Comparison of ENCODE assay signal across 8 mouse cellular contexts in genomic region chr10:94992127-94992526, GRCm38 (mm10). TPM values are rescaled to one million over a fixed set of nuclear protein-coding genes. Genes with fewer than 3 reads are reported as not detected.
A peak's percentile ranks its signal among the peaks of the same experiment; 100 is the strongest.
DNase-seq lines count a peak whose midpoint lies in the region; ATAC-seq lines count a peak whose summit lies in the region.

No protein-coding gene starts in this region.

- no peak overlapping the region for H3K4me3 ChIP-seq in hindbrain, embryonic 12.5 days

- H3K36me3 ChIP-seq in hindbrain, embryonic 12.5 days: no peaks in the 10 kb centered on the region

- H3K4me1 ChIP-seq in hindbrain, embryonic 12.5 days: peaks cover 18% of the 10 kb centered on the region; the same call in 1 of the 2 replicates

- peaks cover 14% of the 10 kb centered on the region; the same call in 1 of the 2 replicates for H3K27me3 ChIP-seq in hindbrain, embryonic 12.5 days

- H3K9ac ChIP-seq in hindbrain, embryonic 12.5 days: no peak overlapping the region

- ATAC-seq in hindbrain, embryonic 12.5 days (ENCODE audit: low FRiP score): peak; percentile 51; the same call in 1 of the 2 replicates

- DNase-seq in NIH3T3 (ENCODE audit: low read depth): peak; percentile 96
- DNase-seq in cerebellum, adult 9-10 months: peak; percentile 43
- DNase-seq in frontal cortex, postnatal 10 days (ENCODE audit: low spot score in 2 of 2): peak; percentile 45 to 77
- peak; percentile 73 to 74 for DNase-seq in layer of hippocampus, postnatal 14 days (ENCODE audit: low spot score in 2 of 2)
- DNase-seq in lung, postnatal 36 days: peak; percentile 83
- DNase-seq in retina, postnatal 1 day: peak; percentile 84
- DNase-seq in urinary bladder, adult 18-20 months (ENCODE audit: low spot score in 2 of 2): peak; percentile 51 to 64

- peak overlapping the region; percentile 45 for H3K4me2 ChIP-seq in hindbrain, embryonic 12.5 days (replicated peaks)

- 9% methylated on average over 9 of the region's 9 CpGs for WGBS in hindbrain, embryonic 12.5 days

- H3K9me3 ChIP-seq in hindbrain, embryonic 12.5 days (replicated peaks): no peaks in the 10 kb centered on the region

- H3K27ac ChIP-seq in hindbrain, embryonic 12.5 days: no peak overlapping the region

RNA-seq across cellular contexts. Expression of gene Plxnc1, which starts 47.5 kb away (rescaled TPM):
- polyA plus RNA-seq in hindbrain, embryonic 12.5 days (2016; fragmentation: Nextera tagmentation; extraction: Ambion mirVana): 6.4 and 6.7 TPM in 2 replicates
- 10 to 100 TPM; 32.7 to 33.0 TPM for total RNA-seq in layer of hippocampus, postnatal 14 days (2021)

Comparison
In these comparisons a context has a peak if more than half of its experiments do, and no peak if none do; other contexts are left out.
1. DNase-seq: peak in every context shown above with its lines; median percentile 96 in NIH3T3; 84 in retina, postnatal 1 day; 83 in lung, postnatal 36 days; 74 in layer of hippocampus, postnatal 14 days; 61 in frontal cortex, postnatal 10 days; 58 in urinary bladder, adult 18-20 months; 43 in cerebellum, adult 9-10 months.